Mouse (Mus musculus): ENCODE results near the gene Dazap1.

Dazap1 gene

DNA sequence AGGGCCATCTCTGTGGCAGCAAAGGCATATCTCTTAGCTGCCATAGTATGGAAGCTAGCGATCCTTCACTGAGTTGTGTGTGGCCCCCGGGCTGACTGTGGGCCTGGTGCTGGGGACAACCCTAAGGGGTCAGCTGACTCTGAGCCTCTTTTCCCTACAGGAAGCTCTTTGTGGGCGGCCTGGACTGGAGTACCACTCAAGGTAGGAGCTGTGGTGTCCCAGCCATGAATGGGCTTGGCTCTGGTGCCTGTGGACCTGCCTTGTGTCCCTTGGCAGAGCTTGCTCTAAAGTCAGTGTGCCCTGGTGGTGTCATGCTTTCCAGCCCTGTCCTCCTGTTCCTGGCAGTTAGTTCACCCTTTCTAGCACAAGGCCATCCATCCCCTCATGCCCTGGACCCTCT lies 12.6 kb downstream of the Dazap1 start:
- no peak for DNase-seq

GRCm38 (mm10) chr10:80276238-80276637 lies 15.0 kb downstream of the Dazap1 start:
- DNase-seq, result no peak

GRCm38 (mm10) chr10:80278390-80278789 lies 17.1 kb downstream of the Dazap1 start:
- DNase-seq, result no peak

GRCm38 (mm10) chr10:80279273-80279672 lies 18.0 kb downstream of the Dazap1 start:
- no peak for DNase-seq

GRCm38 (mm10) chr10:80281304-80281703 lies 20.0 kb downstream of the Dazap1 start:
- no peak for DNase-seq

GRCm38 (mm10) chr10:80281921-80282371 lies 20.7 kb downstream of the Dazap1 start:
- DNase-seq, result peak; percentile 69

- no peak for DNase-seq
Measured at GRCm38 (mm10) chr10:80282481-80283441, 21.5 kb downstream of the Dazap1 start.

DNA sequence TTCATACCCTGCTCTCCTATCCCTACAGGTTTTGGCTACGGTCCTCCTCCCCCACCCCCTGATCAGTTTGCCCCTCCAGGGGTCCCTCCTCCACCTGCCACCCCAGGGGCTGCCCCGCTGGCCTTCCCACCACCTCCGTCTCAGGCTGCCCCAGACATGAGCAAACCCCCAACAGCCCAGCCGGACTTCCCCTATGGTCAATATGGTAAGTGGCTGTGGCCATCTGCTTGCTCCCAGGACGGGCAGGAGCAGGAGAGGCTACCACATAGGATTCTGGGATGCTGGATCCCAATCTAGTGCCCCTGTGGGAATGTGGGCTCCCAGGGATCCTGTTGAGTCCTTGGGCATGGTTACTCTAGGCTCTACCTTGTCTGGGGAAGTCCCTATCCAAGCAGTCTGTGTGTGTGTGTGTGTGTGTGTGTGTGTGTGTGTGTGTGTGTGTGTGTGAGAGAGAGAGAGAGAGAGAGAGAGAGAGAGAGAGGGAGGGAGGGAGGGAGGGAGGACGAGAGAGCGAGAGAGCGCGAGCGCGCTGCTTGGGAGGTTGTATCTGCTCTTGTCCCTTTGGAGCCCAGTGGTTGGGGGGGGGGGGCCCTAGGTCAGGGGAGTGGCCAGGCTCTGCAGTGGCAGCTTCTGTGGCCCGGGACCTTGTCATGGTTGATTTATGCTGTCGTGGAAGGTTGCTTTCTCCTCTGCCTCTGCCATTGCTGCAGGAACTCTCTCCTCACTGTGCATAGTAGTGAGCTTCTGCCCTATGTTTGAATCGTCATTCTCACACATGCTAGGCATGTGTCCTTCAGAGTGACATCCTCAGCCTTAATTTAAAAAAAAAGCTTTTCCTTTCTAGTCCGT lies 24.2 kb downstream of the Dazap1 start:
- DNase-seq, result no peak

DNA sequence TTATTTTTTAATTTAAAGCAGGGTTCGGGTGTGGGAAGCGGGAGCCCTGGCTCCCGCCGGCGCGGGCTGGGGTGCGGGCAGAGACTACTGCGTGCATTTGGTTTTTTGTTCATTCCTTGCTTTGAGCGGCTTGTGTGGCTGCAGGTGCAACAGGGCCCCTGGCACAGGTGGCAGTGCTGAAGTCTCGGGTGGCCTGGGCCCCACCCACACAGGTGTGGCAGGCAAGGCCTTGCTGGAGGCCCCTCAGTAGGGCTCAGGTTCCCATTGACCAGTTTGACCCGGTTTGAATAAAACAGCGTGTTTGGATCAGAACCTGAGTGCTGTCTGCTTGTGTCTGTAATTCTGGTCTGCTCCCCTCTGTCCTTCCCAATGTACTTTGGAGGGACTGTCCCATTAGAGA lies 26.8 kb downstream of the Dazap1 start:
- no peak for DNase-seq

DNA sequence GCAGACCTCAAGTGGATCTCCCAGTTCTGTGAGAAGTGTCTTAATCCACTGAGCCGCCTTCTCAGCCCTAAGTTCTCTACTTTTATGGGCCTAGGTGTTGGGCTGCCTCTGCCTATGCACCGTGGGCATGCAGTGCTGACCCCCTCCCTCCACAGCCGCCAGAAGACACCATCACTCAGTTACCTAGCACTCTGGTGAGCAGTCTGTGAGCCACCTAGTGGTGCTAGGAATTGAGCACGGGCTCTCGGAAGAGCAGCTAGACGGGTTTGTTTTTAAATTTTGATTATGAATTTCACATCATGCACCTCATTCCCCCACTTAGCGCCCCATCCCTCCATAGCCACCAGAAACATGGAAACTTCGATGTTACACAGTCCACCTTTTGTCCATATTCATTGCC lies 27.4 kb downstream of the Dazap1 start:
- no peak for DNase-seq

GRCm38 (mm10) chr10:80292251-80293146 lies 31.2 kb downstream of the Dazap1 start, which contains the start of gene Rps15:
Gene Rps15 (plus strand): TSS chr10:80292453.
- DNase-seq, result peak; percentile 96

DNA sequence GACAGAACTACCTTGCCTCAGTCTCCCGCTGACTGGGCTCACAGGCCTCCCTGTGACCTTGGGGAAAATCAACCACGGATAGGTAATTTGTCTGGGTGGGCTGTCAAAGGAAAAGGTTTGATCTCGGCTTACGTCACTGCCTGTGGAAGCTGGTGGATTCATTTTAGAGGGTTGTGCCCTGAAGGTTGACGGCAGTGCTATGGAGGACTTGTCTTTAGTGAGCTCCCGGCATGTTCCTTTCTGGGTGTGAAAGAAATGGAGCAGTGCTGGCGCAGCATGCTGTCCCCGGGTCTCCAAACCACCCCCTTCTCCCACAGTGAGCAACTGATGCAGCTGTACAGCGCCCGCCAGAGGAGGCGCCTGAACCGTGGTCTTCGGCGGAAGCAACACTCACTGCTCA lies 32.0 kb downstream of the Dazap1 start:
- DNase-seq, result no peak

GRCm38 (mm10) chr10:80294311-80294710 lies 33.0 kb downstream of the Dazap1 start:
- no peak for DNase-seq

- no peak for DNase-seq
Measured at GRCm38 (mm10) chr10:80294788-80295303, 33.6 kb downstream of the Dazap1 start.

DNA sequence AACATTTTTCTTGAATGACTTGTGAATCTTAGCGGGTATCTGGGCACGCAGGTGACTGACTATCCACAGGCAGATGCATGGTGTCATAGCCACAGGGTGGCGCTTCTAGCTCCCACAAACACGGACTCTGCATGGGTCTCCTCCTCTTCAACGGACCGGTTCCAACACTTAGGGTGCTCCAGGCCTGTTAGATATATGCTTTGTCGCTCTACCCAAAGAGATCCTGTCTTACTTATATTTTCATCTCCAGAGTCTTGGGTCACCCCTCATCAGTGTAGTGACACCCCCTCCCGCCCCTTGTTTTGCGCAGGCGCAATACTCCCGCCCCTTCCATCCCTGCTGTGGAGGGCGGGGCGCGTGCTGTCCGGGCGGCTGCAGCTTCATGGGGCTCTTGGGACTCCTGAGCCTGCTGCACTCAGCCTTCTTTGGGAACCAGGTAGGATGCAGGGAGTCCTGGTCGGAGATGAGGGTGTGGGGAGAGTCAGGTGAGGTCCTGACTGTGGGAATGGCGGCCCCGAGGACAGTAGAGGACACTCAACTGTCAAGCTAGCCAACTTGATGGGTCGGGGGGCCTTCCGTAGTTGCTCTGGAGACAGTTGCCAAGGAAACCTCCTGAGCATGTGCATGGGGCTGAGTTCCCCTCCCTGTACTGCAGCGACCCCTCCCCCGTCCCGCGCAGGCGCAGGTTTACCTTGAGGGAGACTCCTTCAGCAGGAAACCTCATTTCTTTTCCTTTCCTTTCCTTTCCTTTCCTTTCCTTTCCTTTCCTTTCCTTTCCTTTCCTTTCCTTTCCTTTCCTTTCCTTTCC lies 34.5 kb downstream of the Dazap1 start, which contains the start of gene Apc2:
TSS of gene Apc2 (plus strand) at position 360 of the 808 bp plus-strand sequence.
- DNase-seq, result peak; percentile 75

DNA sequence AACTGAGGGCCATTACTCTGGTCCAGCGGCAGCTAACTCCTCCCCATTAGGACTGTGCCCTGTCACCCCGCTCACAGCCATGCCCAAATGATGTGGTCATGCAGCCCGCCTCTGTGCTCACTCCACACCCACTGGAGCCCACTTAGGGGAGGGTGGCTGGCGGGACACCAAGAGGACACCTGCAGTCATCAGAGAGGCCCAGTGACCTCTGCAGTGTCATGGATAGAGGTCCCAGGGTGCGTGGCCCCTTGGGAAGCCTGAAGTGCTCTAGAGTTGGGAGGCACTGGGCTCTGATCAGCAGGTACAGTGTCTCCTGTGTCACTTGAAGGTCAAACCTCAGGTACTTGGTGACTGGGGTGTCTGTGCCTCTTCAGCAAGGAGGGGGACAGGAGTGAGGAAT lies 35.5 kb downstream of the Dazap1 start:
- DNase-seq, result no peak

DNA sequence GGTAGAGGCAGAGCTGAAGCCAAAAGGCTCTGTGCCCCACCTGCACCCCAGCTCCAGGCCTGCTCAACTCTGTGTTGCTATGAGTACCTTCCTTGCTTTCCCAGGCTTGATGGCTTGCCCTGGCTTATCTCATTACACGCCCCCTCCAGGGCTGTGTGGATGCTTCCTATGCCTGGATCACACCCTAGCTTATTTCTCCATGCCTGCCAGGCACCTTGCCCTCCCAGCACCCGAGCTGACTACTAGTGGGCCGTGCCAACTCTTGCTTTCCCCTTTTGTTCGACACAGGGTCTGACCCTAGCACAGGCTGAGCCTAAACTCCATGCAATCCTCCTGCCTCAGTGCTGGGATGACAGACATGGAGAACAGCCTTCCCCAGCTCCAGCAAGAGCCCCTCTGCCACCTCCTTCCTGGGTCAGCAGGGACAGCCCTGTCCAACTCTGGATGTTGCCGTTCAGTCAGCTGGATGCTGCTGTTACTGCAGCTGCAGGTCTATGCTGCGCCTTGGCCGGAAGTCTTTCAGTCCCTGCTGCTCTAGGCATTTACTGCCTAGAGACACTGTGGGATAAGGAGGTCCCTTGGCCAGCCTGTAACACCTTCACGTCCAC lies 36.3 kb downstream of the Dazap1 start:
- no peak for DNase-seq

DNA sequence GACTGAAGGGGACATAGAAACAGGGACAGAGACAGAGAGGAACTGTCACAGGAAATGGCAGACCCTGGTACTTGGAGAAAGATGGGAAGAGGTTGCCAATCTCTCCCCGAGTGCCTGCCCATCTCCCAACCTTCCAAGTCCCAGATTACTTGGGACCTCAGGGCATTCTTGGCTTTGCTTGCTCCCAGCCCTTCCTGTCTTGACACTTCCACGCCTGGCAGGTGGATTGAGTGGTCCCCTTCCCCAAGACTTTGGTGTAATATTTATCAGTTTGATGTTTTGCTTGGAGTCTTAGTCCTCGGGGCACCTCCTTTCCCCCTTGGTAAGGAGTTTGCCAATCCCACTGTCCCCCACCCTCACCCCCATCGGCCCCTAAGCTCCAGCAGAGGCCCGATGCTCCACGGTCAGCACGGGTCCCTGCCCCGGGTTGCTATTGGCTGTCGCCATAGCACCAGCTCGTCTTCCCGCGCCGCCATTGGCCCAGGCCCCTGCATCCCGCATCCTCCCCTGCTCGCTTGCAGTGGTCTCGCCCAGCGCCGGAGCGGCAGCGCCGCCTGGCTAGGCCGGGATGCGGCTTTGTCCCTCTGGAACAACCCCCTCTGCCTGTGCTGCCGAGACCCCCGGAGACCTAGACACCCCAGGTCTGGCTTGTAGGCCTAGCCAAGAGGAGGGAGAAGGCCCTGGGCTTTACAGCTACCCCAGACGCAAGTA lies 37.4 kb downstream of the Dazap1 start:
- no peak for DNase-seq

DNA sequence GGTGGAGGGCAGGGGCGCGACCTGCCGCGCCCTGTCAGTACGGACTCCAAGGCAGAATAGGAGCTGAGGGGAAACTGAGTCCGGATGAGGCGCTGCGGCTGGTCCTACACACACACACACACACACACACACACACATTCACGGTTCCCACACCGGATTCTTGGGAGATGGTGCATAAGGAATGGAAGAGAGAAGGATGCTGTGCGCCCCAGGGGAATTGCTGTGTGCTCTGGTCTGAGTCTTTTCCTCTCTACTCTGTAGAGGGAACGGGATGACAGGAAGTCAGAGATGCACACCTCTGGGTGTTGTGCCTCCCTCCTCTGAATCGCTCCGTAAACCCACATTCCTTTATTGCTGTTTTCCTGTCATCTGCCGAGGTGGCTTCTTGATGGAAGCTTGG lies 38.0 kb downstream of the Dazap1 start:
- DNase-seq, result no peak

GRCm38 (mm10) chr10:80299824-80300223 lies 38.5 kb downstream of the Dazap1 start:
- DNase-seq, result no peak
